Mouse (Mus musculus) layer of hippocampus, adult 18-20 months (tissue): Measurements from ENCODE around the gene Klhl18. TPM values are rescaled to one million over a fixed set of nuclear protein-coding genes. Genes with fewer than 3 reads are reported as not detected.

Experiments used
- total RNA-seq, 2 experiments: library from RNA; stranded (reverse); gene quantifications; 2 replicates each; pipeline ENCODE4 v1.2.3; 2021

Gene Klhl18
- total RNA-seq, 2 experiments from 2014 or later, result 23.0 to 23.5 TPM

Other genes starting within 250 kb of the Klhl18 start
- gene Cspg5, start 232.9 kb downstream of the Klhl18 start, total RNA-seq, result 100 to 1,000 TPM; 288 to 297 TPM
- 10 to 100 TPM; 11.1 to 11.8 TPM for gene Elp6, start 171.5 kb downstream of the Klhl18 start, total RNA-seq
- 100 to 1,000 TPM; 104 to 107 TPM for gene Scap, start 143.4 kb downstream of the Klhl18 start, total RNA-seq
- gene Ptpn23, start 68.5 kb downstream of the Klhl18 start, total RNA-seq, result 10 to 100 TPM; 53.2 to 53.6 TPM
- not detected for gene Ngp, start 56.9 kb downstream of the Klhl18 start, total RNA-seq
- gene Kif9, start 264 bp upstream of the Klhl18 start, total RNA-seq, result 1 to 10 TPM; 3.8 TPM
- 10 to 100 TPM; 62.3 to 64.8 TPM for gene Setd2, start 55.9 kb upstream of the Klhl18 start, total RNA-seq
- gene Nradd, start 147.8 kb upstream of the Klhl18 start, total RNA-seq, result 1 to 10 TPM; 2.0 to 3.5 TPM
- 10 to 100 TPM; 13.4 to 18.9 TPM for gene Nbeal2, start 177.5 kb upstream of the Klhl18 start, total RNA-seq
- 10 to 100 TPM; 50.9 to 62.8 TPM for gene Ccdc12, start 179.8 kb upstream of the Klhl18 start, total RNA-seq